Mouse (Mus musculus) neutrophil, adult 59 days (primary cell): ENCODE measurements around the gene Vmn2r10. TPM values are rescaled to one million over a fixed set of nuclear protein-coding genes. Genes with fewer than 3 reads are reported as not detected.

Experiments used
- total RNA-seq, 2 experiments: library from RNA; stranded (reverse); gene quantifications; 1 replicate in 1 of 2; 2 replicates in 1 of 2; pipeline ENCODE4 v1.2.4; 2023

Gene Vmn2r10
- total RNA-seq, result not detected

DNA sequence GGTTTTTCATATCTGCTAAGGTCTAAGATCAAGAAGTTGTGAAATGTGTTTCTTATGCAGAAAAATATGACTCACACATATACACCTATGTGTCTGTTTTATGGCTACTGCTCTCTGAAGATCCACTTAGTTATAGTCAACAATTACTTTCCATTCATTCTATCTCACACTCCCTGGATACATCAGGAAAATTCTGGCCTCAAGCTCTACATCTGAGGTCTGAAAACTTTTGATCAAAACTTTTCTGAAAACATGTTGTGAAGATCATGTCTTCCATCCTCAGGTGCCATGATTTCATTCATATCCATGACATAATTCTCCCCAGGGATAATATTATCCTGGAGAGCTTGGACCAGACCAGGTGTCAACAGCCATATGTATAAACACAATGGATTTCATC lies at the start of gene Vmn2r10:
Gene Vmn2r10 (minus strand): TSS at position 101 of the 400 bp plus-strand sequence.

Other genes starting within 250 kb of the Vmn2r10 start
- gene Rnf212, start 231.5 kb downstream of the Vmn2r10 start, total RNA-seq, result 1 to 10 TPM in 1 of 2 experiments, not detected in 1; 1.6 TPM
- gene Tmed11, start 211.2 kb downstream of the Vmn2r10 start, total RNA-seq, result not detected
- gene Vmn2r8, start 197.7 kb downstream of the Vmn2r10 start, total RNA-seq, result not detected
- gene Vmn2r9, start 153.9 kb downstream of the Vmn2r10 start, total RNA-seq, result not detected
- gene Vmn2r11, start 53.0 kb upstream of the Vmn2r10 start, total RNA-seq, result not detected
- not detected for gene Vmn2r12, start 91.4 kb upstream of the Vmn2r10 start, total RNA-seq
- gene Vmn2r13, start 185.7 kb upstream of the Vmn2r10 start, total RNA-seq, result not detected
- gene Vmn2r14, start 218.2 kb upstream of the Vmn2r10 start, total RNA-seq, result not detected